Mouse (Mus musculus) kidney, embryonic 15.5 days (tissue): Measurements from ENCODE around the gene Hcls1. TPM values are rescaled to one million over a fixed set of nuclear protein-coding genes. Genes with fewer than 3 reads are reported as not detected.
A peak's percentile ranks its signal among the peaks of the same experiment; 100 is the strongest.

ENCODE experiments used
- ATAC-seq: fragments of 200-750 bp; cut with Nextera tagmentation; replicated peaks from 2 replicates; pipeline ENCODE4 v1.8.0; 2017; ENCODE audit warnings: moderate TSS enrichment; ENCODE audit not compliant: low FRiP score
- H3K27ac ChIP-seq: fragments of 300-500 bp; sonication (generic); 2 replicates; pipeline ENCODE4 v1.5.1; 2015; ENCODE audit warnings: mild to moderate bottlenecking, inconsistent platforms
- H3K27me3 ChIP-seq: fragments of 300-500 bp; sonication (generic); 2 replicates; pipeline ENCODE4 v1.6.1; 2015; ENCODE audit warnings: inconsistent platforms
- H3K36me3 ChIP-seq: fragments of 300-500 bp; sonication (generic); 2 replicates; pipeline ENCODE4 v1.6.1; 2015; ENCODE audit warnings: inconsistent platforms
- H3K4me1 ChIP-seq: fragments of 300-500 bp; sonication (generic); 2 replicates; pipeline ENCODE4 v1.6.1; 2015; ENCODE audit warnings: inconsistent platforms
- H3K4me2 ChIP-seq: fragments of 300-500 bp; sonication (generic); 2 replicates; pipeline ENCODE4 v1.6.1; 2015; ENCODE audit warnings: moderate library complexity, mild to moderate bottlenecking, inconsistent platforms
- H3K4me3 ChIP-seq: fragments of 300-500 bp; sonication (generic); replicated peaks from 2 replicates; pipeline ENCODE4 v1.5.1; 2015; ENCODE audit warnings: mild to moderate bottlenecking, inconsistent platforms
- H3K9ac ChIP-seq: fragments of 300-500 bp; sonication (generic); 2 replicates; pipeline ENCODE4 v1.6.1; 2015; ENCODE audit warnings: mild to moderate bottlenecking, inconsistent platforms
- H3K9me3 ChIP-seq: fragments of 300-500 bp; sonication (generic); replicated peaks from 2 replicates; pipeline ENCODE4 v1.6.1; 2016; ENCODE audit warnings: inconsistent platforms
- WGBS: fragments of 180-500 bp; shearing (Covaris S2); methylation state at CpG from one replicate; pipeline ENCODE4 v1.1.7; 2015; ENCODE audit warnings: mixed read lengths; 5-methylcytosine and 5-hydroxymethylcytosine counted together
- polyA plus RNA-seq: library from polyadenylated mRNA; unstranded; fragments of >200 nt; fragmentation: Nextera tagmentation; extraction: Ambion mirVana; gene quantifications from 2 replicates; pipeline ENCODE4 v1.2.1, GENCODE M21; 2015

Gene Hcls1
- polyA plus RNA-seq, 1 experiment from 2014 or later: 6.1 TPM

GRCm38 (mm10) chr16:37010370-37010769 is 75.6 kb downstream of the Hcls1 start:
- peaks cover 17% of the 10 kb centered on the region for H3K4me1 ChIP-seq
- 0 out of 2 replicates have a peak, but pooled peaks cover 6% of the 10 kb centered on the region for H3K36me3 ChIP-seq
- no peaks in the 10 kb centered on the region for H3K27me3 ChIP-seq
- peak; percentile 46; the same call in 1 of the 2 replicates for ATAC-seq
- H3K4me2 ChIP-seq: peak overlapping the region; percentile 84; the same call in 1 of the 2 replicates
- no peak overlapping the region for H3K27ac ChIP-seq
- H3K9ac ChIP-seq: no peak overlapping the region
- no peak overlapping the region for H3K4me3 ChIP-seq
- H3K9me3 ChIP-seq: no peaks in the 10 kb centered on the region
- WGBS: 58% methylated on average over 4 of the region's 4 CpGs

- Histone ChIP-seq H3K9ac (peak within 1 kb of the TSS; percentile 77), H3K4me2 (peak within 1 kb of the TSS; percentile 84), H3K36me3 (peaks cover 13% of the 10 kb centered on the region; the same call in 1 of the 2 replicates), H3K27me3 (no peaks in the 10 kb centered on the region), H3K27ac (0 out of 2 replicates have a peak within 1 kb of the TSS, but pooled peaks have one; percentile 10), H3K4me3 (peak within 1 kb of the TSS; percentile 74), H3K9me3 (no peaks in the 10 kb centered on the region), H3K4me1 (peaks cover 17% of the 10 kb centered on the region)
- peak; percentile 98 for ATAC-seq
- WGBS: 3% methylated on average over 30 of the region's 30 CpGs
Measured at GRCm38 (mm10) chr16:37011061-37011921, 76.5 kb downstream of the Hcls1 start, which contains the start of gene Polq. Gene Polq, plus strand, starts transcription at chr16:37011786.

- peak; percentile 78 for ATAC-seq
- no peaks in the 10 kb centered on the region for H3K9me3 ChIP-seq
Measured at GRCm38 (mm10) chr16:37011922-37012289, 77.1 kb downstream of the Hcls1 start.

GRCm38 (mm10) chr16:37012336-37012735 is 77.6 kb downstream of the Hcls1 start:
- H3K9ac ChIP-seq: peak overlapping the region; percentile 77
- H3K27me3 ChIP-seq: no peaks in the 10 kb centered on the region
- 64% methylated on average over 5 of the region's 5 CpGs for WGBS
- ATAC-seq: no peak; the same call in 1 of the 2 replicates
- H3K36me3 ChIP-seq: peaks cover 13% of the 10 kb centered on the region; the same call in 1 of the 2 replicates
- H3K4me2 ChIP-seq: peak overlapping the region; percentile 84
- H3K4me3 ChIP-seq: peak overlapping the region; percentile 74
- H3K4me1 ChIP-seq: peaks cover 17% of the 10 kb centered on the region
- no peaks in the 10 kb centered on the region for H3K9me3 ChIP-seq
- no peak overlapping the region for H3K27ac ChIP-seq

More at GRCm38 (mm10) chr16:37011922-37012289, 77.1 kb downstream of the Hcls1 start:
- Histone ChIP-seq H3K4me2 (peak overlapping the region; percentile 84), H3K4me1 (peaks cover 17% of the 10 kb centered on the region), H3K4me3 (peak overlapping the region; percentile 74), H3K36me3 (peaks cover 13% of the 10 kb centered on the region; the same call in 1 of the 2 replicates), H3K27ac (0 out of 2 replicates have a peak overlapping the region, but pooled peaks have one; percentile 10), H3K27me3 (no peaks in the 10 kb centered on the region), H3K9ac (peak overlapping the region; percentile 77)
- under 1% methylated on average over 26 of the region's 26 CpGs for WGBS

Other genes with a start within 250 kb of the Hcls1 start
- gene Ildr1, start 241.0 kb upstream of the Hcls1 start, polyA plus RNA-seq: 4.8 and 6.8 TPM in 2 replicates
- 18.0 and 18.9 TPM in 2 replicates for gene Slc15a2, start 150.0 kb upstream of the Hcls1 start, polyA plus RNA-seq
- 33.3 and 40.9 TPM in 2 replicates for gene Iqcb1, start 106.6 kb upstream of the Hcls1 start, polyA plus RNA-seq
- gene Eaf2, start 60.0 kb upstream of the Hcls1 start, polyA plus RNA-seq: 8.5 and 8.6 TPM in 2 replicates
- 104 and 111 TPM in 2 replicates for gene Golgb1, start 59.8 kb upstream of the Hcls1 start, polyA plus RNA-seq
- 1.4 and 1.5 TPM in 2 replicates for gene Fbxo40, start 55.5 kb downstream of the Hcls1 start, polyA plus RNA-seq
- gene Polq, start 76.8 kb downstream of the Hcls1 start, polyA plus RNA-seq: 8.3 and 9.0 TPM in 2 replicates